Mouse (Mus musculus): ENCODE data around the gene Rmnd5b.
"Not testable (repeated sequence)": the region's sequence is repeated elsewhere in the genome, so short reads cannot be mapped to it uniquely, and the experiment has no call there.

Rmnd5b gene

GRCm38 (mm10) chr11:51621776-51622175, 13.9 kb downstream of the Rmnd5b start:
- DNase-seq (ENCODE audit: low read depth, low spot score) = no peak

- DNase-seq (ENCODE audit: low read depth, low spot score) = no peak
These were observed 15.6 kb downstream of the Rmnd5b start for GRCm38 (mm10) chr11:51620084-51620483.

GRCm38 (mm10) chr11:51619409-51620060, 16.2 kb downstream of the Rmnd5b start, which contains the start of gene Nhp2:
Nhp2 (plus strand) TSS chr11:51619735.
- peak; percentile 95 for DNase-seq (ENCODE audit: low read depth, low spot score)

- DNase-seq (ENCODE audit: low read depth, low spot score) = no peak
These were observed 16.7 kb downstream of the Rmnd5b start for GRCm38 (mm10) chr11:51618894-51619408.

GRCm38 (mm10) chr11:51617693-51618092, 18.0 kb downstream of the Rmnd5b start:
- DNase-seq (ENCODE audit: low read depth, low spot score) = no peak

GRCm38 (mm10) chr11:51616113-51616512, 19.6 kb downstream of the Rmnd5b start:
- DNase-seq (ENCODE audit: low read depth, low spot score) = not testable (repeated sequence)

- DNase-seq (ENCODE audit: low read depth, low spot score) = no peak
These were observed 20.1 kb downstream of the Rmnd5b start for GRCm38 (mm10) chr11:51615601-51616000.

GRCm38 (mm10) chr11:51615129-51615528, 20.6 kb downstream of the Rmnd5b start:
- DNase-seq (ENCODE audit: low read depth, low spot score) = no peak

GRCm38 (mm10) chr11:51614256-51614655, 21.4 kb downstream of the Rmnd5b start:
- DNase-seq (ENCODE audit: low read depth, low spot score) = no peak

GRCm38 (mm10) chr11:51609940-51610339, 25.8 kb downstream of the Rmnd5b start:
- not testable (repeated sequence) for DNase-seq (ENCODE audit: low read depth, low spot score)

- DNase-seq (ENCODE audit: low read depth, low spot score) = no peak
These were observed 26.3 kb downstream of the Rmnd5b start for GRCm38 (mm10) chr11:51609266-51609909.

GRCm38 (mm10) chr11:51607096-51607738, 28.5 kb downstream of the Rmnd5b start:
- no peak for DNase-seq (ENCODE audit: low read depth, low spot score)

GRCm38 (mm10) chr11:51606447-51607095, 29.1 kb downstream of the Rmnd5b start, which contains the start of gene Hnrnpab:
Hnrnpab (minus strand) TSS chr11:51606847.
- peak; percentile 91 for DNase-seq (ENCODE audit: low read depth, low spot score)

- no peak for DNase-seq (ENCODE audit: low read depth, low spot score)
These were observed 29.9 kb downstream of the Rmnd5b start for GRCm38 (mm10) chr11:51605602-51606446.

GRCm38 (mm10) chr11:51602253-51602652, 33.4 kb downstream of the Rmnd5b start:
- no peak for DNase-seq (ENCODE audit: low read depth, low spot score)

- no peak for DNase-seq (ENCODE audit: low read depth, low spot score)
These were observed 38.1 kb downstream of the Rmnd5b start for GRCm38 (mm10) chr11:51597553-51597952.

- no peak for DNase-seq (ENCODE audit: low read depth, low spot score)
These were observed 40.1 kb downstream of the Rmnd5b start for GRCm38 (mm10) chr11:51595459-51596083.

- DNase-seq (ENCODE audit: low read depth, low spot score) = no peak
These were observed 40.9 kb downstream of the Rmnd5b start for GRCm38 (mm10) chr11:51594715-51595350.

GRCm38 (mm10) chr11:51593849-51594248, 41.8 kb downstream of the Rmnd5b start:
- no peak for DNase-seq (ENCODE audit: low read depth, low spot score)

- no peak for DNase-seq (ENCODE audit: low read depth, low spot score)
These were observed 42.3 kb downstream of the Rmnd5b start for GRCm38 (mm10) chr11:51593368-51593767.

All from brain, embryonic 18.5 days (tissue).